Mouse (Mus musculus): ENCODE measurements around the gene Prickle2.
A peak's percentile ranks its signal among the peaks of the same experiment; 100 is the strongest.

Gene Prickle2

GRCm38 (mm10) chr6:92706145-92706466 is at the start of gene Prickle2:
TSS of gene Prickle2 (minus strand) at chr6:92706155.
- peak; percentile 99 for DNase-seq

GRCm38 (mm10) chr6:92752737-92753136 is 46.8 kb upstream of the Prickle2 start:
- DNase-seq: no peak

GRCm38 (mm10) chr6:92749420-92749819 is 43.5 kb upstream of the Prickle2 start:
- no peak for DNase-seq

- no peak for DNase-seq
These were observed 37.6 kb upstream of the Prickle2 start for GRCm38 (mm10) chr6:92743605-92744004.

GRCm38 (mm10) chr6:92737116-92737515 is 31.2 kb upstream of the Prickle2 start:
- no peak for DNase-seq

- DNase-seq: no peak
These were observed 27.7 kb upstream of the Prickle2 start for GRCm38 (mm10) chr6:92733651-92734050.

GRCm38 (mm10) chr6:92728514-92728913 is 22.6 kb upstream of the Prickle2 start:
- DNase-seq: peak; percentile 77

- peak; percentile 95 for DNase-seq
These were observed 22.1 kb upstream of the Prickle2 start for GRCm38 (mm10) chr6:92728084-92728483.

GRCm38 (mm10) chr6:92727351-92727986 is 21.5 kb upstream of the Prickle2 start:
- peak; percentile 71 for DNase-seq

- peak; percentile 95 for DNase-seq
These were observed 20.2 kb upstream of the Prickle2 start for GRCm38 (mm10) chr6:92726121-92726520.

- no peak for DNase-seq
These were observed 18.4 kb upstream of the Prickle2 start for GRCm38 (mm10) chr6:92724394-92724793.

GRCm38 (mm10) chr6:92715806-92716205 is 9.9 kb upstream of the Prickle2 start:
- DNase-seq: peak; percentile 66

GRCm38 (mm10) chr6:92714748-92715147 is 8.8 kb upstream of the Prickle2 start:
- peak; percentile 67 for DNase-seq

GRCm38 (mm10) chr6:92708137-92708536 is 2.2 kb upstream of the Prickle2 start:
- DNase-seq: no peak

- no peak for DNase-seq
These were observed 406 bp downstream of the Prickle2 start for GRCm38 (mm10) chr6:92705353-92706144.

GRCm38 (mm10) chr6:92704810-92705209 is 1.1 kb downstream of the Prickle2 start:
- DNase-seq: peak; percentile 90

GRCm38 (mm10) chr6:92699491-92700209 is 6.3 kb downstream of the Prickle2 start:
- no peak for DNase-seq

GRCm38 (mm10) chr6:92697807-92698206 is 8.1 kb downstream of the Prickle2 start:
- DNase-seq: no peak

GRCm38 (mm10) chr6:92687317-92687716 is 18.6 kb downstream of the Prickle2 start:
- DNase-seq: peak; percentile 71

- peak; percentile 70 for DNase-seq
These were observed 31.5 kb downstream of the Prickle2 start for GRCm38 (mm10) chr6:92674394-92674925.

- DNase-seq: peak; percentile 73
These were observed 35.3 kb downstream of the Prickle2 start for GRCm38 (mm10) chr6:92670518-92671147.

GRCm38 (mm10) chr6:92669623-92670022 is 36.3 kb downstream of the Prickle2 start:
- DNase-seq: peak; percentile 13

- DNase-seq: no peak
These were observed 38.4 kb downstream of the Prickle2 start for GRCm38 (mm10) chr6:92667544-92667943.
